Mouse (Mus musculus) erythroblast, embryonic 14.5 days (primary cell): Measurements from ENCODE around the gene Kat5. TPM values are rescaled to one million over a fixed set of nuclear protein-coding genes. Genes with fewer than 3 reads are reported as not detected.

ENCODE experiments used
- H3K27me3 ChIP-seq: 2 replicates; pipeline ENCODE4 v1.6.1; 2012; ENCODE audit warnings: inconsistent platforms; ENCODE audit not compliant: control insufficient read depth
- H3K36me3 ChIP-seq: 2 replicates; pipeline ENCODE4 v1.6.1; 2012; ENCODE audit warnings: mild to moderate bottlenecking, inconsistent platforms; ENCODE audit not compliant: control insufficient read depth
- H3K4me1 ChIP-seq: 2 replicates; pipeline ENCODE4 v1.6.1; 2012; ENCODE audit warnings: inconsistent platforms; ENCODE audit not compliant: control insufficient read depth
- H3K4me3 ChIP-seq: replicated peaks from 2 replicates; pipeline ENCODE3; 2012; ENCODE audit warnings: moderate library complexity, mild to moderate bottlenecking, inconsistent platforms
- H3K9me3 ChIP-seq: 2 replicates; pipeline ENCODE4 v1.6.1; 2012; ENCODE audit warnings: low read length, inconsistent platforms, mixed read lengths; ENCODE audit not compliant: control insufficient read depth
- GATA1 ChIP-seq: IDR thresholded peaks from 2 replicates; pipeline ENCODE4 v1.6.1; 2012; ENCODE audit warnings: low read length, inconsistent platforms, mixed read lengths
- TAL1 ChIP-seq: IDR thresholded peaks from 3 replicates; pipeline ENCODE4 v1.6.1; 2012; ENCODE audit warnings: low read length, inconsistent platforms, mixed read lengths
- polyA plus RNA-seq: library from polyadenylated mRNA; stranded (reverse); fragments of >175 nt; gene quantifications from 2 replicates; pipeline ENCODE4 v1.2.3, GENCODE M21; 2012

Gene Kat5
- polyA plus RNA-seq, 1 experiment: 6.0 TPM

- H3K27me3 ChIP-seq: peaks cover 87% of the 10 kb centered on the region
- peaks cover 10% of the 10 kb centered on the region; the same call in 1 of the 2 replicates for H3K9me3 ChIP-seq
- H3K4me3 ChIP-seq: no peak overlapping the region
- H3K36me3 ChIP-seq: no peaks in the 10 kb centered on the region
- TF ChIP-seq GATA1 (no peak), TAL1 (no peak)
- peaks cover 7% of the 10 kb centered on the region for H3K4me1 ChIP-seq
Measured at GRCm38 (mm10) chr19:5559229-5559628, 50.8 kb downstream of the Kat5 start.

DNA sequence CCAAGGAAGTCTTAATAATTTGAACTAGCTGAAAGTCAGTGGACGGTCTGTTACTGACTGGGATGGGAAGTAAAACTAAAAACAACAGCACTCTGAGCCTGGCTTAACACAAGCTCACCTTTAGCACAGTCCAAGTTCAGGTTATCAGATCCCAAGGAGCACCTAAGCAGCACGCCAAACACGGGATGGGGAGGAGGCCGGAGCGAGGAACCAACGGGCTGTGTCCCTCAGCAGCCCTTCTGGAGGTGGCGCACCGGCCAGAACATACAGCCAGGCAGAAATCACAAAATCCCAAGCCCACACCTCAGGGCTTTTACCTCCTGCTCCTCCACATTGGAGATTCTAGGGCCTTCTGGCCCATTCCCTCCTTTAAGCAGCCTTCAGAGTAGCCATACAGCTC lies 51.3 kb downstream of the Kat5 start:
- TF ChIP-seq TAL1 (no peak), GATA1 (no peak)
- Histone ChIP-seq H3K36me3 (no peaks in the 10 kb centered on the region), H3K4me1 (peaks cover 7% of the 10 kb centered on the region), H3K27me3 (peaks cover 82% of the 10 kb centered on the region), H3K4me3 (no peak overlapping the region), H3K9me3 (peaks cover 10% of the 10 kb centered on the region; the same call in 1 of the 2 replicates)

GRCm38 (mm10) chr19:5558169-5558568 lies 51.9 kb downstream of the Kat5 start:
- Histone ChIP-seq H3K27me3 (peaks cover 76% of the 10 kb centered on the region), H3K4me3 (no peak overlapping the region)
- TF ChIP-seq TAL1 (no peak), GATA1 (no peak)

DNA sequence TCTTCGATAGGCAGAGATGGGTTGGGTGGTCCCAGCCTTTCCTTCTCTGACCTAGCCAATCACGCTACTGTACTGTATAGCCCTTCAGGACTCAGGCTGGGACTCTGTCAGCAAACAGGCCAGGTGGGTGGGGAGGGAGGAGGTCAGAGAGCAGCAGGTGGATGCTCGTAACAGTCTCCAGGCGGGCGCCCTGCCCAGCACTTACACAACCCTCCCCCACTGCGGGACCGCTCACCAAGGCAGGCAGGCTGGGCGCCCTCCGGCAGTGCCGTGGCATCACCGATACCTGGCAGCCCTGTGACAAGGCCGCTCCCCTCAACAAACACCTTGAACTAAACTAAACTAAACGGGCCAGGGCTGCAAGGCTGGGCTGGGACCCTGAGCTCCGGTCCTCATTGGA lies 55.8 kb downstream of the Kat5 start:
- H3K36me3 ChIP-seq: no peaks in the 10 kb centered on the region
- peaks cover 2% of the 10 kb centered on the region; the same call in 1 of the 2 replicates for H3K9me3 ChIP-seq
- H3K4me3 ChIP-seq: no peak overlapping the region
- peaks cover 41% of the 10 kb centered on the region for H3K27me3 ChIP-seq
- H3K4me1 ChIP-seq: no peaks in the 10 kb centered on the region
- TF ChIP-seq TAL1 (no peak), GATA1 (no peak)

More at GRCm38 (mm10) chr19:5558169-5558568, 51.9 kb downstream of the Kat5 start:
- Histone ChIP-seq H3K9me3 (peaks cover 10% of the 10 kb centered on the region; the same call in 1 of the 2 replicates), H3K36me3 (no peaks in the 10 kb centered on the region), H3K4me1 (peaks cover 7% of the 10 kb centered on the region)

DNA sequence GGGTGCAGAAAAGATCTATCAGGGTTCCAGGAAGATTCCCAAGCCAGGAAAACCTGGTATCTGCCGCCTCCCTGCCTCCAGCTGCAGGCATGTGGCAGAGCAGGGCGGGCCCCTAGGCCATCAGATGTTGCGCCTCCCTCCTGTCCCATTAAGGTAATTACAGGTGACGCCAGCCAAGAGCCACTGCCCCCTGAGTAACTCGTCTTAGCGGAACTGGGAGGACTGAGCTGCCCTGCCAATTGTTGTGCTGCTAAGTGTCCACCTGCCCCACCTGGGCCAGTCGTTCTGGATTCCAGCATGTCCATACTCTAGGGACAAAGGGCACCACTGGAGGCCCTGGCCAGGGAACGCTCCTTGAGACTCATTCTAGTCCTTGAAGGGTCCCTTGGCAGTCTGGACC lies 56.2 kb downstream of the Kat5 start:
- no peak overlapping the region for H3K4me3 ChIP-seq
- H3K4me1 ChIP-seq: no peaks in the 10 kb centered on the region
- H3K9me3 ChIP-seq: peaks cover 1% of the 10 kb centered on the region; the same call in 1 of the 2 replicates
- no peaks in the 10 kb centered on the region for H3K36me3 ChIP-seq
- no peak for TF ChIP-seq GATA1
- TF ChIP-seq TAL1: no peak
- peaks cover 36% of the 10 kb centered on the region for H3K27me3 ChIP-seq

Other genes starting within 250 kb of the Kat5 start
- 4.6 and 4.7 TPM in 2 replicates for gene Eif1ad, start 243.5 kb downstream of the Kat5 start, polyA plus RNA-seq
- gene Banf1, start 243.1 kb downstream of the Kat5 start, polyA plus RNA-seq: 15.6 and 21.7 TPM in 2 replicates
- 15.8 and 17.4 TPM in 2 replicates for gene Sart1, start 221.5 kb downstream of the Kat5 start, polyA plus RNA-seq
- gene Tsga10ip, start 207.7 kb downstream of the Kat5 start, polyA plus RNA-seq: not detected in 2 replicates
- gene Drap1, start 185.3 kb downstream of the Kat5 start, polyA plus RNA-seq: 25.1 and 29.2 TPM in 2 replicates
- gene AI837181, start 185.1 kb downstream of the Kat5 start, polyA plus RNA-seq: 3.1 and 3.7 TPM in 2 replicates
- gene Fosl1, start 162.7 kb downstream of the Kat5 start, polyA plus RNA-seq: 0.12 and 0.18 TPM in 2 replicates
- 0.54 and 0.57 TPM in 2 replicates for gene Ccdc85b, start 152.3 kb downstream of the Kat5 start, polyA plus RNA-seq
- gene Fibp, start 149.6 kb downstream of the Kat5 start, polyA plus RNA-seq: 2.4 and 11.7 TPM in 2 replicates
- not detected in 2 replicates for gene Ctsw, start 141.7 kb downstream of the Kat5 start, polyA plus RNA-seq
- gene Efemp2, start 136.3 kb downstream of the Kat5 start, polyA plus RNA-seq: 0.03 and 0.04 TPM in 2 replicates
- gene Mus81, start 121.8 kb downstream of the Kat5 start, polyA plus RNA-seq: 5.2 and 9.4 TPM in 2 replicates
- gene Cfl1, start 119.8 kb downstream of the Kat5 start, polyA plus RNA-seq: 151 and 164 TPM in 2 replicates
- 0.10 and 0.18 TPM in 2 replicates for gene 1700020D05Rik, start 106.5 kb downstream of the Kat5 start, polyA plus RNA-seq
- gene Snx32, start 99.7 kb downstream of the Kat5 start, polyA plus RNA-seq: 1.3 and 1.5 TPM in 2 replicates
- gene Ovol1, start 49.6 kb downstream of the Kat5 start, polyA plus RNA-seq: 0.01 TPM in 2 replicates
- 0.19 and 0.20 TPM in 2 replicates for gene Ap5b1, start 42.2 kb downstream of the Kat5 start, polyA plus RNA-seq
- 82.8 and 90.8 TPM in 2 replicates for gene Rnaseh2c, start 8.4 kb downstream of the Kat5 start, polyA plus RNA-seq
- 4.1 and 6.0 TPM in 2 replicates for gene Rela, start 27.2 kb upstream of the Kat5 start, polyA plus RNA-seq
- gene Sipa1, start 53.5 kb upstream of the Kat5 start, polyA plus RNA-seq: 63.2 and 69.8 TPM in 2 replicates
- gene Map3k11, start 78.5 kb upstream of the Kat5 start, polyA plus RNA-seq: 18.5 and 20.2 TPM in 2 replicates
- gene Pcnx3, start 78.7 kb upstream of the Kat5 start, polyA plus RNA-seq: 43.8 and 46.7 TPM in 2 replicates
- gene Kcnk7, start 94.1 kb upstream of the Kat5 start, polyA plus RNA-seq: 0.04 and 0.06 TPM in 2 replicates
- 88.4 and 106 TPM in 2 replicates for gene Ehbp1l1, start 116.1 kb upstream of the Kat5 start, polyA plus RNA-seq
- 33.0 and 41.0 TPM in 2 replicates for gene Fam89b, start 119.4 kb upstream of the Kat5 start, polyA plus RNA-seq
- gene Ltbp3, start 130.7 kb upstream of the Kat5 start, polyA plus RNA-seq: 0.06 and 0.09 TPM in 2 replicates
- gene Scyl1, start 161.2 kb upstream of the Kat5 start, polyA plus RNA-seq: 8.2 TPM in 2 replicates